Mouse (Mus musculus): Measurements from ENCODE around the gene Tatdn2.

Tatdn2 gene

DNA sequence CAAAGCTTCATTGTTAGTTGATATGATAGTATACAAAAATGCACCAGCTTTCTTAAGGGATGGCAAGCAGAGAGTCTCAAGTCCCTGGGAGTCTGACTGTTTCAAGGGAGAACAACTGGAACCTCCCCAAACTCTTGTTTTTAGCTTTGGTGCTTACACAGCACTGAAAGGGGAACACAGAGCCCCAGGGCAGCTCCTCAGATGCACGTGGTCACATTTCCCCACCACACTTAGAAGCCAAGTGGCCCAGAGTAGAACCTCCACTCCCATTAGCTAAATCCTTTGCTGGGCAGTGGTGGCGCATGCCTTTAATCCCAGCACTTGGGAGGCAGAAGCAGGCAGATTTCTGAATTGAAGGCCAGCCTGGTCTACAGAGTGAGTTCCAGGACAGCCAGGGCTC is 44.6 kb downstream of the Tatdn2 start:
- Histone ChIP-seq H3K9me3 (ENCODE audit: low read length) (no peaks in the 10 kb centered on the region), H3K4me1 (replicated peaks; ENCODE audit: low read depth, low read length) (peaks cover 16% of the 10 kb centered on the region), H3K36me3 (ENCODE audit: insufficient read depth, low read length) (peaks cover 23% of the 10 kb centered on the region), H3K27me3 (ENCODE audit: insufficient read depth, low read length) (peaks cover 10% of the 10 kb centered on the region), H3K4me3 (replicated peaks; ENCODE audit: low read length) (no peak overlapping the region)
- TF ChIP-seq CTCF (conservative IDR thresholded peaks at IDR 0.05; ENCODE audit: low read length) (no peak), POU5F1 (IDR thresholded peaks at IDR 0.05; ENCODE audit: borderline replicate concordance, low read length) (no peak), NANOG (IDR thresholded peaks at IDR 0.05; ENCODE audit: borderline replicate concordance, low read length) (no peak)

DNA sequence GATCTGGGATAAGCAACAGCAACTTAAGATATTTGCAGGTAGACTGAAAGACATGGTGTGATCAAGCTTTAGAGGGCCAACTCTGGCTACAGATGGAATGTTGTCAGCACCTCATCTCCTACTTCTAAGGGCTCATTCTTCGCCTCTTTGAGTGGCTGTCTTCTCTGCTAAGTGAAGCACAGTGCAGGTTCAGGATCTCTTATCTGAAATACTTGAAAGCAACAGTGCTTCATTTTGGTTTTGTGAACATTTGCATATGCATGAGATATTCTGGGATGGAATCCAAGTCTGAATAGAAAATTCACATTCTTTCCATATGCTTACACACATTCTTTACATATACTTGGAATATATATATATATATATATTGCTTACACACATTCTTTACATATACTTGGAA is 45.5 kb downstream of the Tatdn2 start:
- Histone ChIP-seq H3K9me3 (ENCODE audit: low read length) (no peaks in the 10 kb centered on the region), H3K4me3 (replicated peaks; ENCODE audit: low read length) (no peak overlapping the region), H3K4me1 (replicated peaks; ENCODE audit: low read depth, low read length) (peaks cover 14% of the 10 kb centered on the region), H3K27me3 (ENCODE audit: insufficient read depth, low read length) (peaks cover 12% of the 10 kb centered on the region), H3K36me3 (ENCODE audit: insufficient read depth, low read length) (peaks cover 14% of the 10 kb centered on the region)
- TF ChIP-seq NANOG (IDR thresholded peaks at IDR 0.05; ENCODE audit: borderline replicate concordance, low read length) (no peak), CTCF (conservative IDR thresholded peaks at IDR 0.05; ENCODE audit: low read length) (no peak), POU5F1 (IDR thresholded peaks at IDR 0.05; ENCODE audit: borderline replicate concordance, low read length) (no peak)

DNA sequence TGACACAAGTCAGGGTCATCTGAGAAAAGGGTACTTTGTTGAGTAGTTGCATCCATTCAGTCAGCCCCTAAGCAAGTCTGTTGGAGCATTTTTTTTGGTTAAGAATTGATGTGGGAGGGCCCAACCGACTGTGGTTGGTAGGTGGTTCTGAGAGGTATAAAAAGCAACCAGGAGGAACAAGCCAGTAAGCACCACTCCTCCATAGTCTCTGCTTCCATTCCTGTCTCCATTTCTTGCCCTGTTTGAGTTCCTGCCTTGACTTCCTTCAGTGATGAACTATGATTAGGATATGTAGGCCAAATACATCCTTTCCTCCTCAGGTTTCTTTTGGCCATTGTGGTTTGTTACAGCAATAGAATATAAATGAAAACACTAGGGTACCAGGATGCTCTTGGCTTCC is 46.3 kb downstream of the Tatdn2 start:
- Histone ChIP-seq H3K36me3 (ENCODE audit: insufficient read depth, low read length) (peaks cover 7% of the 10 kb centered on the region), H3K27me3 (ENCODE audit: insufficient read depth, low read length) (peaks cover 16% of the 10 kb centered on the region), H3K4me3 (replicated peaks; ENCODE audit: low read length) (no peak overlapping the region), H3K4me1 (replicated peaks; ENCODE audit: low read depth, low read length) (peaks cover 18% of the 10 kb centered on the region), H3K9me3 (ENCODE audit: low read length) (no peaks in the 10 kb centered on the region)
- TF ChIP-seq NANOG (IDR thresholded peaks at IDR 0.05; ENCODE audit: borderline replicate concordance, low read length) (no peak), CTCF (conservative IDR thresholded peaks at IDR 0.05; ENCODE audit: low read length) (no peak), POU5F1 (IDR thresholded peaks at IDR 0.05; ENCODE audit: borderline replicate concordance, low read length) (no peak)

DNA sequence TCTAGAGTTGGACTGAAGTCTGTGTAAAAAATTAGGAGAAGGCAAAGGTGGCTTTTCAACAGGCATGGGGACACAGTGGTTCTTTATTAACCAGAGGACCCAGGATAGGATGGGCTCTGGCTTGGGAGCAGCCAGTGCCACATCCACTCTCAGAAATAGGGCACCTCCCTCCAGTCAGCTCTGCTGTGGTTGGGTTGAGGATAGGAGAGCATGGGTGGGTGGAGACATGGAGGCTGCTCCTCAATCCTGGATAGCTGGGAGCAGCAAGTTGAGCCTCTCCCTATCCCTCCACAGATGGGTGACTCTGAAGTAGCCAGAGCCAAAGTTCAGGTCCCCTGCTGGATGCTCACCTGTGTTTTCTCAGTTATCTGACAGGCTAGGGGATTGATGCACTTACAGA is 48.3 kb downstream of the Tatdn2 start:
- H3K36me3 ChIP-seq (ENCODE audit: insufficient read depth, low read length) = no peaks in the 10 kb centered on the region
- TF ChIP-seq POU5F1 (IDR thresholded peaks at IDR 0.05; ENCODE audit: borderline replicate concordance, low read length) (no peak), NANOG (IDR thresholded peaks at IDR 0.05; ENCODE audit: borderline replicate concordance, low read length) (no peak), CTCF (conservative IDR thresholded peaks at IDR 0.05; ENCODE audit: low read length) (no peak)
- peaks cover 33% of the 10 kb centered on the region for H3K27me3 ChIP-seq (ENCODE audit: insufficient read depth, low read length)
- H3K9me3 ChIP-seq (ENCODE audit: low read length) = no peaks in the 10 kb centered on the region
- peaks cover 27% of the 10 kb centered on the region for H3K4me1 ChIP-seq (replicated peaks; ENCODE audit: low read depth, low read length)
- no peak overlapping the region for H3K4me3 ChIP-seq (replicated peaks; ENCODE audit: low read length)

DNA sequence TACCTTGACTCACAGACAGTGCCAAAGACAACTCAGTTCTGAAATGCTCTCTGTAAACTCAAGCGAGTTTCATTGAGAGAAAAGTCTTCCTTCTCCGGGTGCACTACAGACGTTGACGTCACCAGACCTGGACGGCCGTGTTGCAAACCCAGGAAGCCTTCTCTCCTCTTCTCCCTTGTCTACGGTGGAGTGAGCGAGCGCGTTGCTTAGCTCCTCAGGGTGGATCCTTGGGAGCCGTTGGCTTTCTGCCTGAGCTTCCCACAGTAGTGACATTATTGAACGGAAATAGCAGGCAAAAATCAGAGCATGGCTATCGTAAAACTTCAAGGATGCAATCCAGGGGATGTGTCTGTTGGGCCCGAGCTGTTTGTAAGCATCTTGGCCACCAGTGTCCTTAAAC is 50.4 kb downstream of the Tatdn2 start:
- no peaks in the 10 kb centered on the region for H3K36me3 ChIP-seq (ENCODE audit: insufficient read depth, low read length)
- H3K4me1 ChIP-seq (replicated peaks; ENCODE audit: low read depth, low read length) = peaks cover 26% of the 10 kb centered on the region
- TF ChIP-seq NANOG (IDR thresholded peaks at IDR 0.05; ENCODE audit: borderline replicate concordance, low read length) = no peak
- TF ChIP-seq POU5F1 (IDR thresholded peaks at IDR 0.05; ENCODE audit: borderline replicate concordance, low read length) = no peak
- no peak for TF ChIP-seq CTCF (conservative IDR thresholded peaks at IDR 0.05; ENCODE audit: low read length)
- peaks cover 41% of the 10 kb centered on the region for H3K27me3 ChIP-seq (ENCODE audit: insufficient read depth, low read length)
- H3K9me3 ChIP-seq (ENCODE audit: low read length) = no peaks in the 10 kb centered on the region
- no peak overlapping the region for H3K4me3 ChIP-seq (replicated peaks; ENCODE audit: low read length)

DNA sequence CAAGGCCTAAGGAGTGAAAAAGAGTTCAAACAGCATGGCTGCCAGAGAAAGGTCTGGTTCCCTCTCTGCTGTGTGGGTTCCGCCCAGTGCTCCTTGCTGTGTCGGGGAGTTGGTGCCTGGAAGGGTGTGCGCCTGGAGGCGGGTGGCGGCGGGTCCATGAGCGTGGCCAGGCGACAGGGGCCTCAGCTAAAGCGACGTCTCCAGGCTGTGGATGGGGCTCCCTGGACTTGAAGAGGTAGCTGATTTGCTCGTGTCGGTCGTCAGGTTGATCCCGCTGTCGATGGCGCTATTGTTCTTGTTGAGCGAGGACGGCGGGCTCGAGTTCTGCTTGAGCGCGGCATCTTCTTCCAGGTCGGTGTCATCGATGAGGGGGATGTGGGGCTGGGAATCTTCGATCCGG is 51.5 kb downstream of the Tatdn2 start:
- Histone ChIP-seq H3K27me3 (ENCODE audit: insufficient read depth, low read length) (peaks cover 48% of the 10 kb centered on the region), H3K36me3 (ENCODE audit: insufficient read depth, low read length) (no peaks in the 10 kb centered on the region), H3K4me3 (replicated peaks; ENCODE audit: low read length) (peak overlapping the region; percentile 71), H3K9me3 (ENCODE audit: low read length) (no peaks in the 10 kb centered on the region), H3K4me1 (replicated peaks; ENCODE audit: low read depth, low read length) (peaks cover 26% of the 10 kb centered on the region)
- TF ChIP-seq NANOG (IDR thresholded peaks at IDR 0.05; ENCODE audit: borderline replicate concordance, low read length) (0 out of 2 replicates have a peak, but pooled peaks have one; percentile 11), POU5F1 (IDR thresholded peaks at IDR 0.05; ENCODE audit: borderline replicate concordance, low read length) (no peak)

DNA sequence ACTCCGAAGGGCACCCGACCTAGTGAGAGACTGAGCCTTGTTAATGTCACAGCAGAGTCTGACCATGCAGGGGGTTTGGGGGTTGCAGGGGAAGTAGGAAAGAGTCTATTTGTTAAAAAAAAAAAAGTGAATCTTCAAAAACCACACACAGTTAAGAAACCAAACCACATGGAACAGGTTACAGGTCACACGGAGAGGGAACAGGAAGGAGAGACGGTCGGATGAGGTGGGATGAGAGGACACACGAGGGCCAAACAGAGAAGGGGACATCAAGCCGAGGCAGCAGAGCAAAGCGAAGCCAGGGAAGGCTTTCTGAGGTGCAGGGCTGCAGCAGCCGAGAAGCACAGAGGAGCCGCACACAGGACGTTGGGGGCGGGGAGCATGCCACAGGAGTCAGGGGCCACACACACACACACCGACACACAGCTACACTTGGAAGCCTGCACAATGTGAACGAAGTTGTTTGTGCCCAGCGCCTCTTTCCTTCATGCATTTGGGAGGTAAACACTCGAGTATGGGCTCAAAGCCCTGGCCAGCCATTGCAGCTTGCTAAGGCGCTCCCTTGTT is 52.4 kb downstream of the Tatdn2 start:
- Histone ChIP-seq H3K27me3 (ENCODE audit: insufficient read depth, low read length) (peaks cover 53% of the 10 kb centered on the region), H3K36me3 (ENCODE audit: insufficient read depth, low read length) (no peaks in the 10 kb centered on the region), H3K9me3 (ENCODE audit: low read length) (no peaks in the 10 kb centered on the region), H3K4me3 (replicated peaks; ENCODE audit: low read length) (peak overlapping the region; percentile 71; the same call in 1 of the 2 replicates), H3K4me1 (replicated peaks; ENCODE audit: low read depth, low read length) (peaks cover 26% of the 10 kb centered on the region)
- TF ChIP-seq POU5F1 (IDR thresholded peaks at IDR 0.05; ENCODE audit: borderline replicate concordance, low read length) = no peak
- TF ChIP-seq NANOG (IDR thresholded peaks at IDR 0.05; ENCODE audit: borderline replicate concordance, low read length) = no peak
- no peak for TF ChIP-seq CTCF (conservative IDR thresholded peaks at IDR 0.05; ENCODE audit: low read length)
